Mouse (Mus musculus): ENCODE results near the gene Ppm1n. TPM values are rescaled to one million over a fixed set of nuclear protein-coding genes. Genes with fewer than 3 reads are reported as not detected.

Ppm1n gene
- total and polyA plus RNA-seq, 2 experiments from 2014 or later = 0.56 TPM; not detected in 1

DNA sequence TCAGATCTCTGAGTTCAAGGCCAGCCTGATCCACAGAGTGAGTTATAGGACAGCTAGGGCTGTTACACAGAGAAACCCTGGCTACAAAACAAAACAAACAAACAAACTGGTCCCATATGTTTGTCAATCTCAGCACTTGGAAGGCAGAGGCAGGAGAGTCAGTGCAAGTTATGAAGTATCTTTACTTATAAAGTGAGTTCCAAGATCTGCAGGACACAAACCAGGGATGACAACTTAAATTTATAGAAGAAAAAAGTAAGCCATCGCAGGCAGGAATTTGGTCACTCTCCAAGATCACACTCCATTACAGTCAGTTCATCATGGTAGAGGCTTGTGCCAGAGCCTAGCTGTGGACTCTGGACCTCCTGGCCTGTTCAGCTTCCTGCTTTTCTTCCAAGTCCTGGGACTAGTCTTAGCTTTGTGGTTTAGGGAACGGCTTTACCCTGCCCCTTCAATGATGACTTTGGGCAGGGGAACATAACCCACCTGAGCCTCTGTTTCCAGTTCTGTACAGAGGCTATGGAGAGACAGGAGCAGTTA is 49.8 kb downstream of the Ppm1n start:
- TF ChIP-seq EP300 (IDR thresholded peaks at IDR 0.05; ENCODE audit: low read depth) (no peak), CTCF (IDR thresholded peaks at IDR 0.05; ENCODE audit: low read depth) (no peak)
- ATAC-seq (ENCODE audit: insufficient read depth, low read depth) (no peak), DNase-seq (ENCODE audit: low spot score) (no peak)
- Histone ChIP-seq H3K4me3 (ENCODE audit: low read depth, low read length) (no peak overlapping the region), H3K4me2 (ENCODE audit: low read depth, low read length) (no peak overlapping the region; the same call in 1 of the 2 replicates), H3K27me3 (ENCODE audit: control insufficient read depth, insufficient read depth, low read length) (no peaks in the 10 kb centered on the region), H3K27ac (ENCODE audit: low read depth) (no peak overlapping the region), H3K36me3 (replicated peaks; ENCODE audit: control insufficient read depth, insufficient read depth, low read length) (peaks cover 7% of the 10 kb centered on the region), H3K9ac (replicated peaks; ENCODE audit: low read depth, low read length) (no peak overlapping the region), H3K9me3 (replicated peaks; ENCODE audit: control insufficient read depth, low read length) (no peaks in the 10 kb centered on the region), H3K4me1 (ENCODE audit: control insufficient read depth, insufficient read depth) (peaks cover 19% of the 10 kb centered on the region)
- WGBS = 92% methylated on average over 2 of the region's 2 CpGs

DNA sequence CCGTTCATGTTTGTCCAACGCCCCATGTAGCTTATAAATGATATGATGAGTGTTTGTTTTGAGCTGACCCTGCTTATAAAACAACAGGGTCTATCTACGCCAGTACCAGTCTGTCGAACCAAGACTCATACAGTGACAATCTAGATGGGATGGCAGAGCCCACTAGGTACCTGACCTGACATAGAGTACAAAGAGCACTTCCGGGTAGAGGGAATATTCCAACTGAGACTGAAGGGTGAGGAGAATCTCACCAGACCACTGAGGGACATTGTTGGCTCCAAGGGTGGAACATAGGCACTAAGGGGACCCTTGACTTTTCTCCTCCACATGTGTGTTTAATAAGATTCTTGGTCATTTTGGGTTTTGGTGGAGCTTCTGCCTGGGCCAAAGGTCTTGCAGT is 50.5 kb downstream of the Ppm1n start:
- ATAC-seq (ENCODE audit: insufficient read depth, low read depth) = no peak
- peak; percentile 18 for DNase-seq (ENCODE audit: low spot score)
- Histone ChIP-seq H3K4me2 (ENCODE audit: low read depth, low read length) (peak overlapping the region; percentile 86), H3K27me3 (ENCODE audit: control insufficient read depth, insufficient read depth, low read length) (no peaks in the 10 kb centered on the region), H3K9me3 (replicated peaks; ENCODE audit: control insufficient read depth, low read length) (no peaks in the 10 kb centered on the region), H3K9ac (replicated peaks; ENCODE audit: low read depth, low read length) (peak overlapping the region; percentile 72), H3K27ac (ENCODE audit: low read depth) (peak overlapping the region; percentile 82), H3K36me3 (replicated peaks; ENCODE audit: control insufficient read depth, insufficient read depth, low read length) (peaks cover 11% of the 10 kb centered on the region), H3K4me1 (ENCODE audit: control insufficient read depth, insufficient read depth) (peaks cover 13% of the 10 kb centered on the region), H3K4me3 (ENCODE audit: low read depth, low read length) (peak overlapping the region; percentile 73)
- TF ChIP-seq EP300 (IDR thresholded peaks at IDR 0.05; ENCODE audit: low read depth) = no peak
- TF ChIP-seq CTCF (IDR thresholded peaks at IDR 0.05; ENCODE audit: low read depth) = no peak
- 24% methylated on average over 5 of the region's 5 CpGs for WGBS

DNA sequence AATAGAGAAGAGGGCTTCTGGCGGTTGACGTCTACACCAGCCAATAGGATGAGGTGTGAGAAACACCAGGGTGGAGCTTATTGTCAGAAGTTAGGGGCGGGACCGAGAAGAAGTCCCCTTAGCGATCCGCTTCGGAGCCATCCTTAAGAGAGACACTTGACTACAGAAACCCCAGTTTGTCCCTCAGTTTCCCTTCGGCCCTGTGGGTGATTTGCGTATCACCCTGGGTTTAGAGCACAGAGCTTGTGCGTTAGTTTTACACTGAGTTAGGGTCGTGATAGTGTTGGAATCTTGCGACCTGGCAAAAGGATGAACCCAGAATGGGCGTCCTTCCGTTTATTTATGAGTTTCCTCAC is 51.1 kb downstream of the Ppm1n start:
- Histone ChIP-seq H3K4me3 (ENCODE audit: low read depth, low read length) (peak overlapping the region; percentile 73), H3K9me3 (replicated peaks; ENCODE audit: control insufficient read depth, low read length) (no peaks in the 10 kb centered on the region), H3K36me3 (replicated peaks; ENCODE audit: control insufficient read depth, insufficient read depth, low read length) (peaks cover 11% of the 10 kb centered on the region), H3K27me3 (ENCODE audit: control insufficient read depth, insufficient read depth, low read length) (no peaks in the 10 kb centered on the region), H3K4me1 (ENCODE audit: control insufficient read depth, insufficient read depth) (peaks cover 13% of the 10 kb centered on the region), H3K4me2 (ENCODE audit: low read depth, low read length) (peak overlapping the region; percentile 86), H3K9ac (replicated peaks; ENCODE audit: low read depth, low read length) (peak overlapping the region; percentile 72), H3K27ac (ENCODE audit: low read depth) (peak overlapping the region; percentile 82)
- ATAC-seq (ENCODE audit: insufficient read depth, low read depth) = no peak
- DNase-seq (ENCODE audit: low spot score) = no peak
- WGBS = under 1% methylated on average over 14 of the region's 14 CpGs
- no peak for TF ChIP-seq CTCF (IDR thresholded peaks at IDR 0.05; ENCODE audit: low read depth)
- no peak for TF ChIP-seq EP300 (IDR thresholded peaks at IDR 0.05; ENCODE audit: low read depth)

- peak within 1 kb of the TSS; percentile 73 for H3K4me3 ChIP-seq (ENCODE audit: low read depth, low read length)
- H3K9ac ChIP-seq (replicated peaks; ENCODE audit: low read depth, low read length) = peak within 1 kb of the TSS; percentile 72
- ATAC-seq (ENCODE audit: insufficient read depth, low read depth) (peak; percentile 92), DNase-seq (ENCODE audit: low spot score) (peak; percentile 100)
- H3K4me2 ChIP-seq (ENCODE audit: low read depth, low read length) = peak within 1 kb of the TSS; percentile 86
- WGBS = under 1% methylated on average over 90 of the region's 91 CpGs
- peak within 1 kb of the TSS; percentile 99 for H3K27ac ChIP-seq (ENCODE audit: low read depth)
- no peaks in the 10 kb centered on the region for H3K27me3 ChIP-seq (ENCODE audit: control insufficient read depth, insufficient read depth, low read length)
- H3K36me3 ChIP-seq (replicated peaks; ENCODE audit: control insufficient read depth, insufficient read depth, low read length) = peaks cover 12% of the 10 kb centered on the region
- TF ChIP-seq EP300 (IDR thresholded peaks at IDR 0.05; ENCODE audit: low read depth) = peak; percentile 81; the same call in 1 of the 2 replicates
- TF ChIP-seq CTCF (IDR thresholded peaks at IDR 0.05; ENCODE audit: low read depth) = peak; percentile 58
- H3K9me3 ChIP-seq (replicated peaks; ENCODE audit: control insufficient read depth, low read length) = no peaks in the 10 kb centered on the region
- peaks cover 13% of the 10 kb centered on the region for H3K4me1 ChIP-seq (ENCODE audit: control insufficient read depth, insufficient read depth)
Measured at GRCm38 (mm10) chr7:19227883-19228792, 51.7 kb downstream of the Ppm1n start, which contains the start of gene Opa3. Opa3 (plus strand) TSS chr7:19228334.

DNA sequence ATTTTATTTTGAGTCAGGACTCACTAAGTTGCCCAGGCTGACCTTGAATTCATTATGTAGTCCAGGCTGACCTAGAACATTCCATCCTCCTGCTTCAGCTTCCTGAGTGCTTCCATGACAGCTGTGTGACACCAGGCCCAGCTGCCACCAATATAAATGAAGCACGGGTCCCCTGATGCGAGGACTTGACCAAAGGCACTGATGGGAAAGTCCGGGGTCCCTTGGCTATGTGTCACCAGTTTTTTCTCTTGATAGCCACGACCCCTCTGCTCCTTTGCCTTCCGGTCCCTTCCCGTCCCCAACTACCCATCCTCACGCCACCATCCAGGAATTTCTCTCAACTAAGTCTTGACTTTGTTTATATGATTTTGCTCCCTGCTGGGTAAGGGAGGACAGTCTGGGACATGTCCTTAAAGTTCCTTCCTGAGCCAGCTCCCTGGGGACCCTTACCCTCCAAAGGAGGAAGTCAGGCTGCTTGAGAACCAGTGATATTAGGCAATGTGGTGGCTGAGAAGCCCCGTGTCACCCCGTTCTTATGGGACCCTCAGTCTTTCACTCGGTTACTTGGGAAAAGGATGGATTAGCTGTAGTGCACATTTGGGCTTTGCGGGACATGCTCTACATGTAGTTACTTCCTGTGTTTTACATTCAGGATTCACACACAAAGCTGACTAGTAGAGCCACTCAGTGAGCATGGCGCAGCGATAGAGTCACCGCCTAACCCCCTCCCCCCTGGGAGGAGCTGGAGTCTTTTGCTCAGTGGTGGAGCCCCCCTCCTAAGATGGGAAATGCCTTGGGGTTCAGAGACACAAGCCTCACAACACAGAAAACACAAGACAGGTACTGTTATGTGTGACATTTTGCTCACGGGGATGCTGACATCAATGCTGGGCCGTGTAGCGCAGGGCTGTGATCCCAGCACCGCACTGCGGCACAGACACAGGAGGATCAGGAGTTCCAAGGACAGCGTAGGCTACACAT is 52.8 kb downstream of the Ppm1n start:
- H3K9me3 ChIP-seq (replicated peaks; ENCODE audit: control insufficient read depth, low read length) = no peaks in the 10 kb centered on the region
- peak overlapping the region; percentile 64 for H3K9ac ChIP-seq (replicated peaks; ENCODE audit: low read depth, low read length)
- no peaks in the 10 kb centered on the region for H3K27me3 ChIP-seq (ENCODE audit: control insufficient read depth, insufficient read depth, low read length)
- 11% methylated on average over 20 of the region's 20 CpGs for WGBS
- DNase-seq (ENCODE audit: low spot score) (peak; percentile 59), ATAC-seq (ENCODE audit: insufficient read depth, low read depth) (no peak)
- H3K4me2 ChIP-seq (ENCODE audit: low read depth, low read length) = peak overlapping the region; percentile 74
- H3K27ac ChIP-seq (ENCODE audit: low read depth) = peak overlapping the region; percentile 95
- TF ChIP-seq CTCF (IDR thresholded peaks at IDR 0.05; ENCODE audit: low read depth) (no peak), EP300 (IDR thresholded peaks at IDR 0.05; ENCODE audit: low read depth) (no peak)
- peak overlapping the region; percentile 73 for H3K4me3 ChIP-seq (ENCODE audit: low read depth, low read length)
- H3K36me3 ChIP-seq (replicated peaks; ENCODE audit: control insufficient read depth, insufficient read depth, low read length) = peaks cover 18% of the 10 kb centered on the region
- peaks cover 13% of the 10 kb centered on the region for H3K4me1 ChIP-seq (ENCODE audit: control insufficient read depth, insufficient read depth)

Other genes with a start within 250 kb of the Ppm1n start
- gene Rsph6a, start 225.4 kb downstream of the Ppm1n start, total RNA-seq (2014; rRNA removed; ENCODE audit: low replicate concordance) = not detected in 2 replicates
- not detected in 2 replicates for gene Rsph6a, start 225.4 kb downstream of the Ppm1n start, polyA plus RNA-seq (2015; fragmentation: Nextera tagmentation; extraction: Ambion mirVana)
- 71.6 and 76.4 TPM in 2 replicates for gene Dmwd, start 203.8 kb downstream of the Ppm1n start, total RNA-seq (2014; rRNA removed; ENCODE audit: low replicate concordance)
- 10.6 and 10.9 TPM in 2 replicates for gene Dmwd, start 203.8 kb downstream of the Ppm1n start, polyA plus RNA-seq (2015; fragmentation: Nextera tagmentation; extraction: Ambion mirVana)
- 184 and 253 TPM in 2 replicates for gene Dmpk, start 196.2 kb downstream of the Ppm1n start, total RNA-seq (2014; rRNA removed; ENCODE audit: low replicate concordance)
- 97.0 and 98.5 TPM in 2 replicates for gene Dmpk, start 196.2 kb downstream of the Ppm1n start, polyA plus RNA-seq (2015; fragmentation: Nextera tagmentation; extraction: Ambion mirVana)
- gene Six5, start 185.5 kb downstream of the Ppm1n start, total RNA-seq (2014; rRNA removed; ENCODE audit: low replicate concordance) = 19.0 and 21.0 TPM in 2 replicates
- gene Six5, start 185.5 kb downstream of the Ppm1n start, polyA plus RNA-seq (2015; fragmentation: Nextera tagmentation; extraction: Ambion mirVana) = 3.8 and 4.0 TPM in 2 replicates
- 0.19 and 0.69 TPM in 2 replicates for gene Gm4969, start 161.7 kb downstream of the Ppm1n start, total RNA-seq (2014; rRNA removed; ENCODE audit: low replicate concordance)
- gene Gm4969, start 161.7 kb downstream of the Ppm1n start, polyA plus RNA-seq (2015; fragmentation: Nextera tagmentation; extraction: Ambion mirVana) = 0.21 and 0.38 TPM in 2 replicates
- 13.1 and 13.2 TPM in 2 replicates for gene Fbxo46, start 160.2 kb downstream of the Ppm1n start, total RNA-seq (2014; rRNA removed; ENCODE audit: low replicate concordance)
- gene Fbxo46, start 160.2 kb downstream of the Ppm1n start, polyA plus RNA-seq (2015; fragmentation: Nextera tagmentation; extraction: Ambion mirVana) = 4.9 and 6.2 TPM in 2 replicates
- 4.4 and 4.9 TPM in 2 replicates for gene Qpctl, start 130.8 kb downstream of the Ppm1n start, total RNA-seq (2014; rRNA removed; ENCODE audit: low replicate concordance)
- 7.3 and 7.9 TPM in 2 replicates for gene Qpctl, start 130.8 kb downstream of the Ppm1n start, polyA plus RNA-seq (2015; fragmentation: Nextera tagmentation; extraction: Ambion mirVana)
- gene Snrpd2, start 130.3 kb downstream of the Ppm1n start, total RNA-seq (2014; rRNA removed; ENCODE audit: low replicate concordance) = 43.5 and 45.6 TPM in 2 replicates
- 84.9 and 89.8 TPM in 2 replicates for gene Snrpd2, start 130.3 kb downstream of the Ppm1n start, polyA plus RNA-seq (2015; fragmentation: Nextera tagmentation; extraction: Ambion mirVana)
- gene Gipr, start 113.9 kb downstream of the Ppm1n start, total RNA-seq (2014; rRNA removed; ENCODE audit: low replicate concordance) = 24.9 and 27.6 TPM in 2 replicates
- 5.4 and 7.0 TPM in 2 replicates for gene Gipr, start 113.9 kb downstream of the Ppm1n start, polyA plus RNA-seq (2015; fragmentation: Nextera tagmentation; extraction: Ambion mirVana)
- 34.8 and 58.9 TPM in 2 replicates for gene Eml2, start 103.6 kb downstream of the Ppm1n start, total RNA-seq (2014; rRNA removed; ENCODE audit: low replicate concordance)
- 23.7 and 26.8 TPM in 2 replicates for gene Eml2, start 103.6 kb downstream of the Ppm1n start, polyA plus RNA-seq (2015; fragmentation: Nextera tagmentation; extraction: Ambion mirVana)
- 3.5 and 10.6 TPM in 2 replicates for gene Gpr4, start 67.5 kb downstream of the Ppm1n start, total RNA-seq (2014; rRNA removed; ENCODE audit: low replicate concordance)
- 3.6 TPM in 2 replicates for gene Gpr4, start 67.5 kb downstream of the Ppm1n start, polyA plus RNA-seq (2015; fragmentation: Nextera tagmentation; extraction: Ambion mirVana)
- 52.9 and 56.4 TPM in 2 replicates for gene Opa3, start 51.7 kb downstream of the Ppm1n start, total RNA-seq (2014; rRNA removed; ENCODE audit: low replicate concordance)
- 37.6 and 40.5 TPM in 2 replicates for gene Opa3, start 51.7 kb downstream of the Ppm1n start, polyA plus RNA-seq (2015; fragmentation: Nextera tagmentation; extraction: Ambion mirVana)
- 115 and 127 TPM in 2 replicates for gene Vasp, start 8.2 kb downstream of the Ppm1n start, total RNA-seq (2014; rRNA removed; ENCODE audit: low replicate concordance)
- 67.7 and 72.2 TPM in 2 replicates for gene Vasp, start 8.2 kb downstream of the Ppm1n start, polyA plus RNA-seq (2015; fragmentation: Nextera tagmentation; extraction: Ambion mirVana)
- gene Rtn2, start 2.6 kb upstream of the Ppm1n start, total RNA-seq (2014; rRNA removed; ENCODE audit: low replicate concordance) = 80.7 and 108 TPM in 2 replicates
- gene Rtn2, start 2.6 kb upstream of the Ppm1n start, polyA plus RNA-seq (2015; fragmentation: Nextera tagmentation; extraction: Ambion mirVana) = 51.7 and 53.6 TPM in 2 replicates
- 0.39 and 0.80 TPM in 2 replicates for gene Fosb, start 30.0 kb upstream of the Ppm1n start, total RNA-seq (2014; rRNA removed; ENCODE audit: low replicate concordance)
- gene Fosb, start 30.0 kb upstream of the Ppm1n start, polyA plus RNA-seq (2015; fragmentation: Nextera tagmentation; extraction: Ambion mirVana) = 0.05 and 0.10 TPM in 2 replicates
- gene Ercc1, start 64.7 kb upstream of the Ppm1n start, total RNA-seq (2014; rRNA removed; ENCODE audit: low replicate concordance) = 26.2 and 40.5 TPM in 2 replicates
- 55.2 and 61.0 TPM in 2 replicates for gene Ercc1, start 64.7 kb upstream of the Ppm1n start, polyA plus RNA-seq (2015; fragmentation: Nextera tagmentation; extraction: Ambion mirVana)
- gene Cd3eap, start 79.4 kb upstream of the Ppm1n start, total RNA-seq (2014; rRNA removed; ENCODE audit: low replicate concordance) = 1.9 and 3.2 TPM in 2 replicates
- 11.1 and 11.7 TPM in 2 replicates for gene Cd3eap, start 79.4 kb upstream of the Ppm1n start, polyA plus RNA-seq (2015; fragmentation: Nextera tagmentation; extraction: Ambion mirVana)
- 11.8 and 13.5 TPM in 2 replicates for gene Ppp1r13l, start 79.7 kb upstream of the Ppm1n start, total RNA-seq (2014; rRNA removed; ENCODE audit: low replicate concordance)
- 12.0 and 14.0 TPM in 2 replicates for gene Ppp1r13l, start 79.7 kb upstream of the Ppm1n start, polyA plus RNA-seq (2015; fragmentation: Nextera tagmentation; extraction: Ambion mirVana)
- 20.4 and 30.8 TPM in 2 replicates for gene Ercc2, start 101.9 kb upstream of the Ppm1n start, total RNA-seq (2014; rRNA removed; ENCODE audit: low replicate concordance)
- 4.9 and 6.0 TPM in 2 replicates for gene Ercc2, start 101.9 kb upstream of the Ppm1n start, polyA plus RNA-seq (2015; fragmentation: Nextera tagmentation; extraction: Ambion mirVana)
- 0.31 TPM in 1 of 2 replicates, not detected in the other for gene Klc3, start 124.0 kb upstream of the Ppm1n start, total RNA-seq (2014; rRNA removed; ENCODE audit: low replicate concordance)
- 0.72 and 0.99 TPM in 2 replicates for gene Klc3, start 124.0 kb upstream of the Ppm1n start, polyA plus RNA-seq (2015; fragmentation: Nextera tagmentation; extraction: Ambion mirVana)
- 4,715 and 5,632 TPM in 2 replicates for gene Ckm, start 124.7 kb upstream of the Ppm1n start, total RNA-seq (2014; rRNA removed; ENCODE audit: low replicate concordance)
- 4,516 and 4,665 TPM in 2 replicates for gene Ckm, start 124.7 kb upstream of the Ppm1n start, polyA plus RNA-seq (2015; fragmentation: Nextera tagmentation; extraction: Ambion mirVana)
- gene Mark4, start 178.8 kb upstream of the Ppm1n start, total RNA-seq (2014; rRNA removed; ENCODE audit: low replicate concordance) = 16.0 and 26.4 TPM in 2 replicates
- gene Mark4, start 178.8 kb upstream of the Ppm1n start, polyA plus RNA-seq (2015; fragmentation: Nextera tagmentation; extraction: Ambion mirVana) = 5.5 and 5.6 TPM in 2 replicates
- gene Exoc3l2, start 183.3 kb upstream of the Ppm1n start, total RNA-seq (2014; rRNA removed; ENCODE audit: low replicate concordance) = 1.9 and 3.5 TPM in 2 replicates
- 0.49 and 0.62 TPM in 2 replicates for gene Exoc3l2, start 183.3 kb upstream of the Ppm1n start, polyA plus RNA-seq (2015; fragmentation: Nextera tagmentation; extraction: Ambion mirVana)
- 9.3 and 11.9 TPM in 2 replicates for gene Bloc1s3, start 228.3 kb upstream of the Ppm1n start, total RNA-seq (2014; rRNA removed; ENCODE audit: low replicate concordance)
- 1.2 TPM in 2 replicates for gene Bloc1s3, start 228.3 kb upstream of the Ppm1n start, polyA plus RNA-seq (2015; fragmentation: Nextera tagmentation; extraction: Ambion mirVana)
- 65.1 and 84.9 TPM in 2 replicates for gene Trappc6a, start 228.3 kb upstream of the Ppm1n start, total RNA-seq (2014; rRNA removed; ENCODE audit: low replicate concordance)
- 79.5 and 83.3 TPM in 2 replicates for gene Trappc6a, start 228.3 kb upstream of the Ppm1n start, polyA plus RNA-seq (2015; fragmentation: Nextera tagmentation; extraction: Ambion mirVana)
- not detected in 2 replicates for gene Nkpd1, start 237.8 kb upstream of the Ppm1n start, total RNA-seq (2014; rRNA removed; ENCODE audit: low replicate concordance)
- not detected in 2 replicates for gene Nkpd1, start 237.8 kb upstream of the Ppm1n start, polyA plus RNA-seq (2015; fragmentation: Nextera tagmentation; extraction: Ambion mirVana)